Mouse (Mus musculus): Measurements from ENCODE around the gene Ddias.

Ddias gene

DNA sequence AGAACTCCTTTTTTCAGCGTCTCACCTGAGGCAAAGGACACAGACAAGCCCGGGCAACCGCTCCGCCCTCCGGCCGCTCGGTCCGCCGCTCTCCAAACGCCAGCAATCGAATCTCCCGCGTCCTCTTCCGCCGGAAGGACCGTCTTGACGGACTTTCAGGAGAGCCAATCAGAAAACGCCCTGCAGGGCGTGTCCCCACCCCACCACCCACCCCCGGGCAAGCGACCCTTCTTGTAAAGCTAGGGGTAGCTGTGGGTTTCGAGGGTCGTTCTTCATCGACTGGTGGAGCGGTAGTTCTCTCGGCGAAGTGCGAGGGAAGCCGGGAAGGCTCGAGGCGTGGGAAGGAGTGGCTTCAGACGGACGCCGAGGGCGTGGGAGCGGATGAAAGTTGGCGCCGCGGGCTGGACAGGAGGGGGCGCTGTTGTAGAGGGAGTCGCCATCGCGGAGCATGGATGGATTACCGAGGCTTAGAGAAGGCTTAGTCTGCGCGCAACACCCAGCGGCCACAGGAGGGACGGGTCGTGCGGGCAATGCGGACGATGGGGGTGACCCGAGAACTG, at the start of gene Ddias, which contains the start of gene Prcp:
Ddias (minus strand) TSS at position 132 of the 560 bp plus-strand sequence.
Prcp (plus strand) TSS at position 355 of the 560 bp plus-strand sequence.
- peak; percentile 95 for DNase-seq (ENCODE audit: low spot score)

GRCm38 (mm10) chr7:92920857-92921172, 46.8 kb upstream of the Ddias start:
- no peak for DNase-seq (ENCODE audit: low spot score)

- no peak for DNase-seq (ENCODE audit: low spot score)
Observed at GRCm38 (mm10) chr7:92920172-92920856, 46.3 kb upstream of the Ddias start.

GRCm38 (mm10) chr7:92904285-92904684, 30.2 kb upstream of the Ddias start:
- peak; percentile 17 for DNase-seq (ENCODE audit: low spot score)

GRCm38 (mm10) chr7:92903360-92904038, 29.5 kb upstream of the Ddias start:
- peak; percentile 90 for DNase-seq (ENCODE audit: low spot score)

- peak; percentile 64 for DNase-seq (ENCODE audit: low spot score)
Observed at GRCm38 (mm10) chr7:92897021-92897420, 23.0 kb upstream of the Ddias start.

GRCm38 (mm10) chr7:92896036-92896435, 22.0 kb upstream of the Ddias start:
- DNase-seq (ENCODE audit: low spot score), result no peak

DNA sequence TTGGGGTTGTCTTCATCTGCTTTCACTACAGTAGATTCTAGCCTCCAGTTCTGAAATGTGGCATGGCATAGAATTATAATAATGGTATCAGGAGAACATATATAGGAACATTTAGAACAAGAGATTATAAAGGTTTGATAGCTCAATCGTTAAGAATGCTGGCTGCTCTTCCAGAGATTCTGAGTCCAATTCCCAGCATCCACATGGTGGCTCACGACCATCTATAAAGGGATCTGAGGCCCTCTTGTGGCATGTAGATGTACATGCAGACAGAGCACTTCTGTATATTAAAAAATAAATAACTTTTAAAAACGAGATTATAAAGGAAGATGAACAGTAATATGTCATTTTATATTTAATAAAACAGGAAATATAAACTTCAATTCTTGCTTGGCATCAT, 19.4 kb upstream of the Ddias start:
- no peak for DNase-seq (ENCODE audit: low spot score)

- DNase-seq (ENCODE audit: low spot score), result no peak
Observed at GRCm38 (mm10) chr7:92890618-92891230, 16.7 kb upstream of the Ddias start.

- DNase-seq (ENCODE audit: low spot score), result no peak
Observed at GRCm38 (mm10) chr7:92890211-92890610, 16.2 kb upstream of the Ddias start.

- no peak for DNase-seq (ENCODE audit: low spot score)
Observed at GRCm38 (mm10) chr7:92887230-92887629, 13.2 kb upstream of the Ddias start.

DNA sequence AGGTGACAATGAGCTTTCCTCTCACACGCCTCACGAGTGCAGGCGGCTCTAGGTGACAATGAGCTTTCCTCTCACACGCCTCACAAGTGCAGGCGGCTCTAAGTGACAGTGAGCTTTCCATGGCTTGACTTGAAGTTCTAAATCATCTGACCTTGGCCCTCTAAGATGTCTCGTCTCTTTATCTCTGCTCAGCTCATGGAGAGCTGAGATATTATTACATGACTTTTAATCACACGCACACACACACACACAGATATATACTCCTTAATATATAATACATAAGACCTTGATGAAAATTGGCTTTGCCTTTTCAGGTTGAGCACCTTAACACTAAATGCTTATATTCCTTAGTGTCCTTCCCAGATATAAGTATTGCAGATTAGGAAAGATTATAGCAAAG, 12.8 kb upstream of the Ddias start:
- DNase-seq (ENCODE audit: low spot score), result no peak

GRCm38 (mm10) chr7:92884998-92885660, 11.1 kb upstream of the Ddias start:
- DNase-seq (ENCODE audit: low spot score), result no peak

DNA sequence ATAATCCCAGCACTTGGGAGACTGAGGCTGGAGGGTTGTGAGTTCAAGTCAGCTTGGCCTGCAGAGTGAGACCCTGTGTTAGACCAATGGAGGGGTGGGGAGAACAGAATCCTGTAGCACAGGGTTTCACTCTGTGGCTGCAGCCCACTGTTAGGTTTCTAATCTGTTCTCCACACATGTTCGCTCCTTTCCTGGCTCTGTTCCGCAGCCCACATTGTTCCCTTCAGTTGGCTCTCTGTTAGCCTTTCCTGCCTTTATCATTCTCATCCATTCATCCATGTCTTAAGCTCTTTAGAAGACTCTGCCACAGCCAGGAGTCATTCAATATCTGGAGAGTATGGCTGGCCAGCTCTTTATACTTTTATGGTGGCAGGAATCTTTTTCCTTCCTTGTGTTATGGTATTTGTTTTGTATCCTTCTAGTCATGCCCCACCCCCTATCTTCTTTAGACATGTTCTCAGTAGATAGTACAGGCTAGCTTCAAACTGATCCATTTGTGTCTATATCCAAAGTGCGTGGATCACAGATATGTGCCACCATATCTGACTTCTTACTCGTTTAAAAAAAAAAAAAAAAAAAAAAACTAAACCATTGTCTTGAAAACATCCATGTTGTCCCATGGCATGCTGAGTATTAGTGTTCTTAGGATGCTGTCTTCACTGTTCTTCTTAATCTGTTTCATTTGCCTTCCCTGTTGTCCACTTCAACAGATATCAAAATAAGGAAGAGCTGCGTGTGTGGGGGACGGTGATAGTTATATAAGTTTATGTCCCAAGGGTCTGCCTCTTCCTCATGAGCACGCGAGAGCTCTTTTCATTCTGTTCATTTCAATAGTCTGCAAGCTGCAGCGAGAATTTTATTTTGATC, 10.0 kb upstream of the Ddias start:
- no peak for DNase-seq (ENCODE audit: low spot score)

GRCm38 (mm10) chr7:92878575-92879285, 4.7 kb upstream of the Ddias start:
- no peak for DNase-seq (ENCODE audit: low spot score)

DNA sequence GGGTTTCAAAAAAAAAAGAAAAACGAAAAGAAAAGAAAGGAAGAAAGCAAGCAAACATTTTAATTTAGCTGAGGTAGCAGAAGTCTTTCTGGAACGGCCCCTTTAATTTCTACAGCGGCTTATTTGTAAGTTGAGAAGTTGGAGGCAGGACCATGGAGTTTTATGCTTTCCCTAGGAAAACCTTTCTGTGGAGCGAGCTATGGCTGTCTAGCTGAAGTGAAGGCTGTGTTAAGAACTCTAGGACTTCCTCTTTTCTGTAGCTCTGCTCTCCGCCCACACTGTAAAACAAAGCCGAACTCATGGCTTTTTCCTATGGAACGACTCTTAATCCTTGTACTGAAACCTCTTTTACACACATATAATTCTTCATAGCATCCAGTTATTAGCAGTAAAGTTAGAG, 2.5 kb upstream of the Ddias start:
- no peak for DNase-seq (ENCODE audit: low spot score)

DNA sequence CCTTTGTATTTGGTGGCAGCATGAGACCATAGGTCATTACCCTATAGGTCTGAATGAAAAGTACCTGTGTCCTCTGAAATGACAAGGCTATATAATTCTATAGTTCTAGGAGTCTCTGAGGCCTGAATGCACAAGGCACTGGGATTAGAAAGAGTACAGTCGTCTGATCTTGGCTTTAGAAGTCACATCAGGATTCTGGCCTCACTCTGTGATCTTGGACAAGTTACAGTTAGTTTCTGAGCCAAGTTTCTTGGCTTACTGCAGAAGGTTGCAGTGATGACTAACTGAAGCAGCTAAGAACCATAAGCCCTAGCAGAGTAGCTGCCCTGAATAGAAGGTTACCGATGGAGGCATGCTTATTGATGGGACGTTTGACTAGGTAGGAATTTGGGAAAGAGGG, 2.0 kb upstream of the Ddias start:
- DNase-seq (ENCODE audit: low spot score), result no peak

DNA sequence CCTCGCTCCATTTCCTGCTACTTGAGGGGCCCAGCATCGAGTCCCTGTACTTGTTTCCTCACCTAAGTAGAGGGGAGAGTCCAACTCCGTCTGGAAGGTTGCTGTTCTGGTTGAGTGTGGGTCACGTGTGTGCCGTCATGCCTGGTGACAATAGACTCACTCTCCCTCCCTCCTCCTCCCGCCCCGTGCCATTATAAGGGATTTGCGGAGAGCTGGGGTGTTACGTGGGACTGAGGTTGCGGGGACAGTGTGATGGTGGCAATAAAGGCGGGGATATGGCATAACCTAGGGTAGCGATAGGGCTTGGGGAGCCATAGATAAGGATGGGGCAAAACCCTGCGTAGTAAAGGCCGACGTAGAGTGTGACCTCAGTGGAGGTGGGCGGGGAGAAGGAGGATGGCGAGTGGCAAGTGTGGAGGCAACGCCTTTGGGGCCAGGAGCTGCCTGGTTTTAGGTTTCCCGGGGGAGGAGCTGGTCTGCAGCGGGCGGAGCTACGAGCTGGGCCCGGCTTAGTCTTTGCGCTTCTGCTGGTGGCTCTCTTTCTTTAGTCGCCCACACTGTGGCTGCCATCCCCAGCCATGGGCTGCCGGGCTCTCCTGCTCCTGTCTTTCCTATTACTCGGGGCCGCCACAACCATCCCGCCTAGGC, 838 bp upstream of the Ddias start:
- DNase-seq (ENCODE audit: low spot score), result peak; percentile 88

GRCm38 (mm10) chr7:92871596-92871995, 2.5 kb downstream of the Ddias start:
- no peak for DNase-seq (ENCODE audit: low spot score)

GRCm38 (mm10) chr7:92870161-92870560, 3.9 kb downstream of the Ddias start:
- DNase-seq (ENCODE audit: low spot score), result peak; percentile 50
